In genomic region chr16:97778353-97779025, GRCm38 (mm10) we compare ENCODE assay signal across 8 mouse cellular contexts. TPM values are rescaled to one million over a fixed set of nuclear protein-coding genes. Genes with fewer than 3 reads are reported as not detected.
A peak's percentile ranks its signal among the peaks of the same experiment; 100 is the strongest.
DNase-seq lines count a peak whose midpoint lies in the region; ATAC-seq lines count a peak whose summit lies in the region.

No protein-coding gene starts in this region.

- no peaks in the 10 kb centered on the region for H3K36me3 ChIP-seq in embryonic facial prominence, embryonic 15.5 days
- no peaks in the 10 kb centered on the region for H3K36me3 ChIP-seq in limb, embryonic 12.5 days
- no peaks in the 10 kb centered on the region for H3K36me3 ChIP-seq in midbrain, embryonic 16.5 days (ENCODE audit: control insufficient read depth, insufficient read depth, low read length)

- H3K4me2 ChIP-seq in embryonic facial prominence, embryonic 15.5 days (replicated peaks) = peak overlapping the region; percentile 28; the same call in 1 of the 2 replicates
- H3K4me2 ChIP-seq in limb, embryonic 12.5 days = peak overlapping the region; percentile 48
- peak overlapping the region; percentile 47 for H3K4me2 ChIP-seq in midbrain, embryonic 16.5 days (ENCODE audit: low read length)

- H3K9me3 ChIP-seq in embryonic facial prominence, embryonic 15.5 days (replicated peaks) = no peaks in the 10 kb centered on the region
- H3K9me3 ChIP-seq in limb, embryonic 12.5 days = no peaks in the 10 kb centered on the region
- no peaks in the 10 kb centered on the region for H3K9me3 ChIP-seq in midbrain, embryonic 16.5 days (replicated peaks; ENCODE audit: control insufficient read depth, low read length, poor library complexity, severe bottlenecking)

- H3K27ac ChIP-seq in embryonic facial prominence, embryonic 15.5 days (replicated peaks) = no peak overlapping the region
- no peak overlapping the region for H3K27ac ChIP-seq in limb, embryonic 12.5 days
- no peak overlapping the region for H3K27ac ChIP-seq in midbrain, embryonic 16.5 days (ENCODE audit: low read length)

- 0 out of 2 replicates have a peak, but pooled peaks cover 4% of the 10 kb centered on the region for H3K4me1 ChIP-seq in embryonic facial prominence, embryonic 15.5 days
- peaks cover 4% of the 10 kb centered on the region for H3K4me1 ChIP-seq in limb, embryonic 12.5 days (replicated peaks)
- H3K4me1 ChIP-seq in midbrain, embryonic 16.5 days (ENCODE audit: control insufficient read depth, insufficient read depth, low read length) = no peaks in the 10 kb centered on the region

- no peak overlapping the region for H3K9ac ChIP-seq in embryonic facial prominence, embryonic 15.5 days
- H3K9ac ChIP-seq in limb, embryonic 12.5 days (replicated peaks) = no peak overlapping the region
- no peak overlapping the region for H3K9ac ChIP-seq in midbrain, embryonic 16.5 days (ENCODE audit: low read depth, low read length)

- WGBS in embryonic facial prominence, embryonic 15.5 days = 23% methylated on average over 15 of the region's 15 CpGs
- 38% methylated on average over 15 of the region's 15 CpGs for WGBS in limb, embryonic 12.5 days
- WGBS in midbrain, embryonic 16.5 days = 26% methylated on average over 15 of the region's 15 CpGs

- ATAC-seq in embryonic facial prominence, embryonic 15.5 days (ENCODE audit: insufficient number of reproducible peaks, low FRiP score, low TSS enrichment, low read depth) = peak; percentile 69; the same call in 1 of the 2 replicates
- ATAC-seq in limb, embryonic 12.5 days (ENCODE audit: insufficient number of reproducible peaks, insufficient read depth, low FRiP score, low TSS enrichment, low read depth) = peak; percentile 47; the same call in 1 of the 2 replicates
- ATAC-seq in midbrain, embryonic 16.5 days = peak; percentile 73; the same call in 1 of the 2 replicates

- peak; percentile 74 for DNase-seq in 416B (ENCODE audit: low read depth)
- peak; percentile 46 to 56 for DNase-seq in adrenal gland, postnatal 4 days (ENCODE audit: low spot score in 2 of 2)
- peak; percentile 68 for DNase-seq in heart, adult 8-10 months (ENCODE audit: low spot score)
- peak; percentile 74 to 90 for DNase-seq in kidney, adult 8-10 months
- DNase-seq in spleen, postnatal 14 days (ENCODE audit: low spot score in 2 of 2) = peak; percentile 17 to 52

- H3K27me3 ChIP-seq in embryonic facial prominence, embryonic 15.5 days = no peaks in the 10 kb centered on the region
- H3K27me3 ChIP-seq in limb, embryonic 12.5 days = no peaks in the 10 kb centered on the region
- H3K27me3 ChIP-seq in midbrain, embryonic 16.5 days (ENCODE audit: control insufficient read depth, insufficient read depth, low read depth, low read length) = no peaks in the 10 kb centered on the region

- H3K4me3 ChIP-seq in embryonic facial prominence, embryonic 15.5 days (replicated peaks) = no peak overlapping the region
- 0 out of 2 replicates have a peak overlapping the region, but pooled peaks have one; percentile 13 for H3K4me3 ChIP-seq in limb, embryonic 12.5 days (replicated peaks)
- H3K4me3 ChIP-seq in midbrain, embryonic 16.5 days (ENCODE audit: low read depth, low read length) = peak overlapping the region; percentile 4

RNA-seq across cellular contexts. Expression of gene Ripk4, which starts 14.9 kb away (rescaled TPM):
- 1 to 10 TPM in 1 of 2 experiments, under 1 TPM in 1; 0.34 to 1.5 TPM for total RNA-seq in adrenal gland, postnatal 4 days (2021)
- 26.8 and 29.1 TPM in 2 replicates for polyA plus RNA-seq in embryonic facial prominence, embryonic 15.5 days (2015; fragmentation: Nextera tagmentation; extraction: Ambion mirVana)
- total RNA-seq in heart, adult 8-10 months (2022) = under 1 TPM; 0.06 to 0.22 (median 0.19) TPM
- 5.2 and 6.8 TPM in 2 replicates for polyA plus RNA-seq in limb, embryonic 12.5 days (2016; fragmentation: Nextera tagmentation; extraction: Ambion mirVana)
- 0.67 and 0.79 TPM in 2 replicates for polyA plus RNA-seq in midbrain, embryonic 16.5 days (2015; fragmentation: Nextera tagmentation; extraction: Ambion mirVana)
